Mouse (Mus musculus) spleen, adult 18-20 months (tissue): ENCODE measurements around the gene Ccer1.
A peak's percentile ranks its signal among the peaks of the same experiment; 100 is the strongest.
"Not testable (repeated sequence)": the region's sequence is repeated elsewhere in the genome, so short reads cannot be mapped to it uniquely, and the experiment has no call there.

Source experiments
- DNase-seq, 2 experiments: peaks; one replicate each; pipeline ENCODE4 v3.0.0; 2022; ENCODE audit warnings: mixed read lengths in 2 of 2

Gene Ccer1

DNA sequence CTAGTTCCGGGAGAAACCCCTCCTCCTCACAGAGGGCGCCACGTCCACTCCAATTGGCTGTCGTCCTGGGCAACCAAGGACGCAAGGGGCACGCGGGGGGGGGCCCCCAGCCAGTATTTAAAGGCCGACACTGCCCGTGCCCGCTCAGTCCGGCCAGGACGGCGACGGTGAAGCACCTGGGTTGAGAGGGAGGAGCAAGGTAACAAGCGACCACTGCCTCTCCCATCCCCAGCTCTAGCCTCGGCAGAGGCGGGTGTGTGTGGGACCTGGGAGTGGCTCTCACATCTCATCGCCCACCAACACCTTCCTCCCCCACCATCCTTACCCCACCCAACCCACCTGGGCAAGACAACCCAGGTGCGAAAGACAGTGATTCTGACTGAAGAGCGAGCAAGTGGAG is at the start of gene Ccer1:
Gene Ccer1 (plus strand): TSS at position 147 of the 400 bp plus-strand sequence.
- no peak for DNase-seq

DNA sequence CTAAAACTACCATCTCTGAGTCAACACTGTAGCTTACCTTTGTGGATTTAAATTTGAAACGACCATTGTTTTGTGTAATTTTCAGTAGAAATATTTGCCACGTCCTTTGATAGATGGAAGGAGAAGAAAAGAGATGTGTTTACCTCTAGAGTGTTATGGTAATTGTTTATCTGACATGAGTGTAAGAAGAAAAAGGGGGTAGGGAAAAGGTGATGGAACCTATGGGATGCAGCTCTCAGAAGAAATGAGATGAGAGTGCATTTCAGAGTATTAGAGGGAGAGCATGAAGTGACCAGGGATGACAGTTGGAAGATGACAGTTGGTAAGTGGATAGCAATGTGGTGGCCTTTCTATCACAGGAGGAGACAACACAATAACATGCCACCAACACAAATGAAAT is 49.1 kb upstream of the Ccer1 start, which contains the start of gene Epyc:
Gene Epyc (plus strand): TSS at position 301 of the 400 bp plus-strand sequence.
- DNase-seq: no peak

DNA sequence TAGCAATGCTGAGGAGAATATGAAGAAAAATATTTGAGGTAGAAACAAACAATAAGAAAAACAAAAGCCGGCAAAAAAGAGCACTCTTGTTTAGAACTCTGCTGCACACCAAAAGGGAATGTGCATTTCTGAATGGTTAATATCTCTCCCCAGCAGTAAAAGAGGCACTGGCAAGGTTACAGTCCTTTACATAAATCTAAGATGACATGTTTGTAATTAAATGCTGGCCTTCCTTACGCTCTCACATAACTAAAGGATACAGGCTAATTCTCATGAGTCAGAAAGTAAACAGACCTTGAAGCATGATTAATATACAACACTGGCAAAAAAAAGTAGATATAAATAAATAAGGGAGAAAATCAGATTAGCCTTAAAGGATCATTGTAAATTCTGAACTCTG is 42.5 kb upstream of the Ccer1 start:
- DNase-seq: no peak

DNA sequence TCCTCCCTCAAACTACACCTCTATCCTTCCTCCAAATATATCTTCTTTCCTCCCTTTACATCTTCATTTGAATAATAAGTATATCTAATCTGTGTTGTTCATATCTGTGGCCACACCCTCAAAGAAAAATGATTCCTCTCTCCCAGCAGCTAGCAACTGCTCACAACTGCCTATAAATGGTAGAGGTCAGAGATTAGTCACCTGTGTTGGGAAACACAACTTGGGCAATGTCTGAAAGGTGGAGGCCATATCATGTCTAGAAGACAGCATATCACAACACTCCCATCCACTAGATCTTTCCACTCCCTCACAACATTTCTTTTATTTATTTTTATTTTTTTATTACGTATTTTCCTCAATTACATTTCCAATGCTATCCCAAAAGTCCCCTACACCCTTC is 33.4 kb upstream of the Ccer1 start:
- no peak for DNase-seq

DNA sequence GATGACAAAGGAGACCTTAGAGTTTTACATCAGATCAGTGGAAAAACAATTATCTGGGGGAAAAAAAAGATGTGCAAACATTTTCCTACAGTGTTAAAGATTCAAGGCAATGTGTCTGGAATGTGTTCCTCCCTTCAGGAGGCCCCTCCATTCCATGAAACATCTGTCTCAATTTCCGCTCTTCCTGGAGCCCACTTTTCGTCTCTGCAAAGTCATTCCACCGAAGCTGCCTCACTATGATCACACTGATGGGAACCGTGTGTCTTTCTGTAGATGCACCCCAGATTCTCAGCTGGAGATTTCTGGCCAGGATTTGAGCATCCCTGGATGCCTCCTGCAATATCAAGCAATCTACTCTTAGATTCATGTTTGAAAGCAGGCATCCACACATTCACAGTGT is 24.2 kb upstream of the Ccer1 start:
- no peak for DNase-seq

DNA sequence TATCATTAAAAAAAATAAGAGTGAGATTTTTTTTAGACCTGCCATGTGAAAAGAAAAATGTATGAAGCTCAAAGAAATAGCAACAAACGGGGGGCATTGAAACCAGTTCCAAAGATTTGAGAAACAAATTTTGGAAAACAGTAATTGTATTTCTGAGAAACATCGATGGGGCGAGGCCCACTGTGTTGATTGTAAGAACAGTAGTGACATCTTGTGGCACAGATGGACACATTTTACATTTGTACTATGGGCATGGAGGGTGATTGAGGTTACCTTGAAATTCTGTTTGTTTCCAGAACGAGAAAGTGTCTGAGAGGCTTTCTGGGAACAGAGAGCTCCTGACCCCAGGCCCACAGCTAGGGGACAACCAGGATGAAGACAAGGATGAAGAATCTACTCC is 22.7 kb upstream of the Ccer1 start:
- DNase-seq: no peak

DNA sequence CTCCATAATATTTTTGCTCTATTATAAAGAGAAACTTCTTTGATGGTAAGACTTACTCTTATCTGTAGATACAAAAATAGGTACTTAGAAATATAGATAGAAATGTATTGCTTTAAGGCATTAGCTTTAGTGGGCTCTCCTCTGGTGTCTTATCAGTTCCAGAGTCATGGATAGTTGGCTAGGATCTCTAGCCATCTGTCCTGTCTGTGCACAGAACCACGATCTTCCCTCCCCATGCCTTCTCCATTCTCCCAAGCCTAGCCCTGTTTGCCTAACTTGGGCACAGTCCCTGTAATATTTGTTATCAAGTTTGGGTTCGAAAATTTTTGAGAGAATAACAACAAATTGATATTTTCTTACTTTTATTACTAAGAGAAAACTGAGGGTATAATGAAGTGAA is 19.6 kb upstream of the Ccer1 start:
- no peak for DNase-seq

DNA sequence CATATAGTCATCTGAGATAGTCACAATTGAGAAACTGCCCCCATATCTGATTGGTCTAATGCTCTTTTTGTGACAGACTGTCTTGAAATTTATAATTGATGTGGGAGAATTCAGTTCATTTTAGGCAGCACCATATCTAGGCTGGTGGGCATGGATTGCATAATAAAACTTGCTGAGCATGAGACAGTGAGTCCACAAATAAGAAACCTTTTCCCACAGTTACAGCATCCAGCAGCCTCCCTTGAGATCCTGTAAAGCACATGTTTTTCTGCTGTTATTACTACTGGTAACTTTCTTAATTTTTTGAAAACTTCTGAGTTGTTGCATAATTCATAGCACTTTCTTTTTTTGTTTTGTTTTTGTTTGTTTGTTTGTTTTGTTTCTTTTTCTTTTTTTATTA is 9.9 kb upstream of the Ccer1 start:
- DNase-seq: no peak

DNA sequence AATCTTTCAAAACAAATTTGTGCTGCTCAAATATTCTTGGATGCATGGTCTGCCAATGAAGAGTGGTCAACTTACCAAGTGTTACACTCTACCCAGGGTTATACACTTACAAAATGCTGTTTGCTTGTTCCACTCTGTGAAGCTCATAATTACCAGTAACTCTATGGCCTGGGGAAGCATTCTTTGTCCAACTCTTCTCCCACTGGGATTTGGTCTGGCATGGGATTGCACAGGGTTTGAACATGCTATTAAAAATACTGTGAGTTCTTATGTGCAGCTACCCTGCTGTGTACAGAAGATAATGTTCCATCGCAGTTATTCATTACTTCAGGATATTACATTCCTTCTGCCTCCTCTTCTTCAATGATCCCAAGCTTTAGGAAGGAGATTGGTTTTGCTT is 5.7 kb upstream of the Ccer1 start:
- no peak for DNase-seq

DNA sequence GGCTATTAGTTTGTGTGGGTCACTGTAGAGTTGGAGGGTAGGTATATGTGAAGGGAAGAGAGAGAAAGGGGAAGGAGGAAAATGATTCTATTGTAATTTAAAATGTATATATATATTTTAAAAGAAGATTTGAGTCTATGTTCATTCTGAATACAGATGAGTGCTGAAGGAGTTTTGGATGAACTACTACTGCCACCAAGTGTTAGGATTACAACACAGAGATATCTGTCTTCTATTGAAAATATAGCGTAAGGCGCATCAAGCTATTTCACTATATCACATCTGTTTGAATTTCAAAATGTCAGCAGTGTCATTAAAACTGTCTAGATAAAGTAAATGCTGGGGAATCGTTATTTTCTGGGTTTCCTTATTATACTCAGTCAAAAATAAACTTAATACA is 3.4 kb upstream of the Ccer1 start:
- DNase-seq: no peak

DNA sequence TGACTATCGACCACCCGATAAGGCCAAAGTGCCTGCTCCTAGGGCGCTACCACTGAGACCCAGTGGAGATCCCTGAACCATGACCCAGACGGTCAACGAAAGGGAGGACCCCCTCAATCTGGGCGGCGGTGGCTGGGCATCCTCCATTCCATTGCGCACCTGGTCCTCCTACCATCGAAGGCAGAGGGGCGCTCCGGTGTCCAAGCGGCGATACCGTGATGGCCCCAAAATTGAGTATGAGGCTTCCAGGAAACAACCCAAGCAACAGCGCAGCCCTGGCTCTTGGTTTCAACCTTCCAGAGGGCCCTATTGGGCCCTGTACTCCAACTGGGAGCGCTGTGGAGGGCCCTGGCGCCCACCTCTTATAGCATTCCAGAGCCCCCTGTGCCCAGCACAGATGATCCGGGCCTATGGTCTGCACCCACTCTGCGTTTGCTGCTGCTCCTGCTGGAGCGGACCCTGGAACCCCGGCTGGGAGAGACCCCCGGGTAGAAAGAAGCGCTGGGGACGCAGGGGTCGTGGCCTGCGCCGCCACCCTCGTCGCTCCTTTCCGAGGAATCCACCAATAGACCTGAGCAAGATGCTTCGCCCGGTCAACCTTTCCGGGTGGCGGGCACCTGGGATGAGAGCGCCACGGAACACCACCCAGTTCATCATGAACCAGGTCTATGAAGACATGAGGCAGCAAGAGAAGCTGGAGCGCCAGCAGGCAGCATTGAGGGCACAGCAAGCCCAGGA is 708 bp downstream of the Ccer1 start:
- DNase-seq: peak in 1 of 2 experiments; percentile 4

DNA sequence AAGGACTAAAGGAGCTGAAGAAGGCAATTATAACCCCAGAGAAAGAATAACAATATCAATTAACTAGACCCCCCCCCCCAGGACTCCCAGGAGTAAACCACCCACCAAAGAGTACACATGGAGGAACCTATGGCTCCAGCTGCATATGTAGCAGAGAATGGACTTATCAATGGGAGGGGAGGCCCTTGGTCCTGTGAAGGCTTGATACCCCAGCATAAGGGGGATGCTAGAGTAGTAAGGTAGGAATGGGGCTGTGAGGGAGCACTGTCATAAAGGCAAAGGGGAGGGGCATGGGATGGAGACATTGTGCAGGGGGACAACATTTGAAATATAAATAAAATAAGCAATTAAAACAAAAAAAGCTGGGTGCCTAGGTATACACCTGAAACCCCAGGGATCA is 9.5 kb downstream of the Ccer1 start:
- no peak for DNase-seq

DNA sequence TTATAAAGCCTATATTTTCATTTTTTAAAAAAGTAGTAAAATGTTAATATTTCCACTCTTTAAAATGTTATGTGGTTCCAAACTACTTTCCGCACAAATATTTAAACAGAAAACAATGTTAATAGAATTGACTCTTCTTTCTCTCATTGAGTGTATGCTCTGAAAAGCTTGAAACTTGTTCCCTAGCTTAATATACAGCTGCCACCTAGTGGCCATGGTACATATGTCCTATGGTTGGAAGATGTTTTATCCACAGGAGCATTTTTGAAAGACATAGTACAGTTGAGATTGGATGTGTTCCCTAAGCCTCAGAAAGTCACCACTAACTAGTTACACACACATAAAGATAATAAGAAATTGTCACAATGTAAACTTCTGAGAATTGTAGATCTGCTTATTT is 11.7 kb downstream of the Ccer1 start:
- DNase-seq: peak in 1 of 2 experiments; percentile 15

DNA sequence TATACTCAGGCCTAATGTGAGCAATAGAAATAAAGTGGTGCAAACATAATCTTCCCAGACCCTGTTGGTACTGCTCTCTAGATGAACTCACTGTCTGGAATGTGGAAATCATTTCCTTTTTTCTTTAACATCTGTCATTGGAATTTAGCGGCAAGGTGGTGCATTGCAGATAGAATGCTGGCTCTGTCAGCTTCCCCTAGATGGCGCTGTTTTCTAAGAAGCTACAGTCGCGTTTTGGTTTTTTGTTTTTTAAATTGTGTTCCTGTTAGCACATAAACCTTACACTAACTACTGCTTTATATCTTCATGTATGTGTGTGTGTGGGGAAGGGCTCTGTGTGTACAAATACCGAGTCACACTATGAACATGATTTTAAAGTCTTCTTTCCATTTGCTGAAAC is 19.8 kb downstream of the Ccer1 start:
- no peak for DNase-seq

DNA sequence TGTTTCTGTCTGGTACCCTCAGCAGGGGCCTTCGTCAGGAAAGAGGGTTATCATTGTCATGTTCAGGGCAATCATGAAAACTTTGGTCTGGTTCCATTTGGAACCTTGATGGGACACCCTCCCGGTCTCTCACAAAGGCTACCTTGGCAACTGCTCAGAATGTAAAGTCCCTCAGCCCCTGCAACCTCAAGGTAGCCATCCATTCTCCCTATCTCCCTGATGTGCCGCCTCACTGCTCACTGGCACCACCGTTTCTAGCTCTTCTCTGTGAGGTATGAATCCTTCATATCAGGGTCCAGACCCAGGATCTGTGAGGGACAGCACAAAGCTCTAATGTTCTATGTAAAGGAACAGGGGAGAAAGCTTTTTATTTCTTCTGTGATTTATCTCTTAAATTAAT is 21.7 kb downstream of the Ccer1 start:
- no peak for DNase-seq

DNA sequence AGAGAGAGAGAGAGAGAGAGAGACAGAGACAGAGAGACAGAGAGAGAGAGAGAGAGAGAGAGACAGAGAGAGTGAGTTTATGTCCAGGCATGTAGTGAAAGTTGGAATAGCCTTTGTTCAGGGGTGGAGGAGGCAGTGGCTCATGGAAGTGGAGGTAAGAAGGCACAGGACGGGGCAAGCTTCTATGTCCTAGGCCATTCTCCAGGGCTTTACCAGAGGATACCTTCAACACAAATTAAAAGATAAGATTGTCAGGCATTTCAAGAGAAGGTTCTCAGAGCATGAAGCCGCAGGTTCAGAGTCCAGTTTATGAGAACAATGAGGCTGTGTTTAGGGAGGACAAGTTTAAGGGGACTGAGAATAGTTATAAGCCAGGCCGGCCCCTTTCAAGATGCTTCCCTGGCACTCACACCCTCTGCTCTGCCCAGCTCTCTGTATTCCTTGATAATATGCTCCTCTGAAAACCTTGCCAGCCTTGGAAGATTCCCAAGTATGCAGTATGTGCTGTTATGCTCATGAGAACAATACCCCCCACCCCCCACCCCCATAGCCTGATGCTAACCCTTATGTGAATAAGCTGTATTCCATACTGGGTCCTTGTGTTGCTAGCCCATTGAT is 22.5 kb downstream of the Ccer1 start:
- DNase-seq: no peak

DNA sequence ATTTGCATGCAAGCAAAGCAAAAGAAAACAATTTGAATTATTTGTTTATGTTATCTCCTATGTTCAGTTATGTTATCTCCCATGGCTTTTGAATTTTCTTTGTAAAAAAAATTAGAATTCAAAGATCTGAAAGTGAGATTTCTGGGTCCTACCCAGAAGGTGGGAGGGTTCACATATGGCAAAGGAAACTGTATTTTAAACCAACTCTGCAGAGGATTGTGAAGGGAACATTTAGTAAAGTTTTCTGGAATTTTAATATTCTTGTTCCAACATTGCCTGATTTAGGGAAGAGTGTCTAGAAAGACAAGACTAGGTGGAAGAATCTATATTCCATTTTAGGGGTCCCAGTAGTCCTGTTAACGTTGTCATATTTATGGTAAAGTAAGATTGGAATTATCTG is 24.4 kb downstream of the Ccer1 start:
- DNase-seq: no peak

DNA sequence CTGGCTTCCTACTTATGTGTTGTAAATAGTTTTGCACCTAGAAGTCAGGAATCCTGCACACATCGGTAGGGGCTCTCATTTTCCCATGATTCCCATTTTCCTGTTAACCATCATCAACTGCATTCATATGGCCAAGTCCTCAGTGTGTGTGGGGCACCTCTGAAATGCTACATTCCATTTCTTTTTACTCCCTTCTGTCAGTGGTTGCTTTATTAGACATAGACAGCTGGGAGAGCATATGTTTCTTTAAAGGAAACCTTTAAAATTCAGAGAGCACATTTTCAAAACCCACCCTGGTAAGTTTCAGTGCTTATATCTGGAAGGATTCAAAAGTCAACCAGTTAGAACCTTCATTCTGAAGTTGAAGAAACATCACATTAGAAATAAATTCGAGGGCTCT is 25.2 kb downstream of the Ccer1 start:
- DNase-seq: no peak

DNA sequence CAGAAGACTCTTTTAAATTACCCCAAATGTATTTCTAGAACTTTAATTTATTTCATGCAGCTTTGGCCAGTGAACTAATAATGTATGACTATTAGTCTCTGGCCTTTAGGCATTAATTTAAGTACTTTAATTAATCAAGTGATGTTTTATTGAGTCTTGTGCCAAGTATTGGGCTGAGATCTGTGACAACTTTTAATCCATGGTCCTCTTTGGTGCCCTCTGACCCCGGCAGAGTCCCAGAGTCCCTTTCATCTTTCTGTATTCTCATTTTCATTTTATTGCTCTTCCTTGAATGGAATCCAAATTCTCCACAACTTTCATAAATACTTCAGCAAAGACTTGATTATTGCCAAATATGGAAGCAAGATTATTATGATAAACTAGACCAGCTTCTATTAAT is 27.8 kb downstream of the Ccer1 start:
- no peak for DNase-seq

DNA sequence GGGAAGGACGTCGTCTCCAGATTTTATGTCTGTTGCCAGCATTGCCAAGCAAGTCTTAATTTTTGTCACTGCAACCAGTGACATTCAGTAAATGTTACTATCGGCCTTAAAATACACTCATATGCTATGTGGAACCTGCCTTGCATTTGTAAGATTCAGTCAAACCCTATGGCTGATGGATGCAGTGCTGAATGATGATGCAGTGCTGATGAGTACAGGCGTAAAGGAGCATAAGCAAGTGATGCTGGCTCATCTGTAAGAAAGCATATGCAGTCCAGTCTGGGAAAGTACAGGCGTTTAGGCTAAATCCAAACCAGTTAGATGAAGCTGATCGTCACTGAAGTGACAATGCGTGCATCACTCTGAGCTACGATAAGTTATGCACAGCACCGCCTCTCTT is 29.9 kb downstream of the Ccer1 start:
- no peak for DNase-seq

DNA sequence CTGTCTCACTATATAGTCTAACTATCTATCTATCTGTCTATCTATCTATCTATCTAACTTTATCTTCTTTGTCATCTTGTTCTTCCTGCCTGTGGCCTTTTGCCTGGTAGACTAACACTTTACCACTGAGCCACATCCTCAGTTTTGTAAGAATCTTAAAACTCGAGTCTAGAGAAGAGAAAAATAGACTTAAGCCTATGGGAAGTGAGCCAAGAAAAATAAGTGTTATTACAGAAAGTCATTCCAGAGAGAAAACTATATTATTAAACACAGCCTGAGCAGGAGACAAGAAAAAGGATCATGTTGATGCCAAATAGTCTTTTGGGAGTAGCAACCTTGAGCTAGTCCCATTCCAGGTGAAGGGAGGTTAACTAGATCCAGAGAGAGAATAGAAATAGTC is 33.1 kb downstream of the Ccer1 start:
- no peak for DNase-seq

DNA sequence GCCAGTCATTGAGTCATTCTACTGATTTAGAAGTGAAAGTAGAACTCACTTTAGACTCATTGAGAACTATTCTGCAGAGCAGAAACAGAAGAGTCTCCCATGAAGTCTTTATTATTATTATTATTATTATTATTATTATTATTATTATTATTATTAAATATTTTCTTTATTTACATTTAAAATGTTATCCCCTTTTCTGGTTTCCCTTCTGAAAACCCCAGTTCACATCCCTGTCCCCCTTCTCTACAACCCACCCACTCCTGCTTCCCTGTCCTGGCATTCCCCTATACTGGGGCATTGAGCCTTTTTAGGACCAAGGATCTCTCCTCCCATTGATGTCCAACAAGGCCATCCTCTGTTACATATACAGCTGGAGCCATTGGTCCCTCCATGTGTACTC is 33.8 kb downstream of the Ccer1 start, which contains the start of gene C030005K15Rik:
Gene C030005K15Rik (minus strand): TSS at position 101 of the 400 bp plus-strand sequence.
- DNase-seq: not testable (repeated sequence)
